Mouse (Mus musculus) lung, adult 2 months (tissue): ENCODE data around the gene Snx32.

Experiments
- CTCF ChIP-seq: fragments of 200-500 bp; IDR thresholded peaks from 2 replicates; pipeline ENCODE4 v1.5.1; 2011; ENCODE audit warnings: mild to moderate bottlenecking, low read length, control low read depth; ENCODE audit not compliant: insufficient read depth
- POLR2A ChIP-seq: fragments of 200-500 bp; IDR thresholded peaks from 2 replicates; pipeline ENCODE4 v1.6.1; 2011; ENCODE audit warnings: low read depth, mild to moderate bottlenecking, control low read depth, low read length, borderline replicate concordance; ENCODE audit errors: extremely low read depth

- TF ChIP-seq POLR2A (no peak), CTCF (no peak)
These were observed 47.1 kb downstream of the Snx32 start for GRCm38 (mm10) chr19:5463212-5463611.
